Mouse (Mus musculus) embryonic facial prominence, embryonic 11.5 days (tissue): Measurements from ENCODE around the gene Psma6. TPM values are rescaled to one million over a fixed set of nuclear protein-coding genes. Genes with fewer than 3 reads are reported as not detected.

Experiments
- ATAC-seq: fragments of 200-750 bp; cut with Nextera tagmentation; replicated peaks from 2 replicates; pipeline ENCODE4 v1.8.0; 2017; ENCODE audit warnings: low read depth; ENCODE audit not compliant: insufficient number of reproducible peaks, low FRiP score, low TSS enrichment
- DNase-seq: peaks from one replicate; pipeline ENCODE4 v3.0.0-alpha.2; 2015; ENCODE audit warnings: low spot score
- H3K27ac ChIP-seq: fragments of 300-500 bp; sonication (generic); replicated peaks from 2 replicates; pipeline ENCODE4 v1.5.1; 2014; ENCODE audit warnings: mild to moderate bottlenecking, low read depth, low read length, control low read depth
- H3K27me3 ChIP-seq: fragments of 300-500 bp; sonication (generic); 2 replicates; pipeline ENCODE4 v1.6.1; 2014; ENCODE audit warnings: mild to moderate bottlenecking, low read length, moderate library complexity, mixed read lengths; ENCODE audit not compliant: control insufficient read depth, insufficient read depth
- H3K36me3 ChIP-seq: fragments of 300-500 bp; sonication (generic); replicated peaks from 2 replicates; pipeline ENCODE4 v1.6.1; 2014; ENCODE audit warnings: low read depth, mild to moderate bottlenecking, low read length, moderate library complexity, mixed read lengths; ENCODE audit not compliant: control insufficient read depth, insufficient read depth
- H3K4me1 ChIP-seq: fragments of 300-500 bp; sonication (generic); 2 replicates; pipeline ENCODE4 v1.6.1; 2014; ENCODE audit warnings: low read length, mixed read lengths; ENCODE audit not compliant: control insufficient read depth, insufficient read depth
- H3K4me2 ChIP-seq: fragments of 300-500 bp; sonication (generic); 2 replicates; pipeline ENCODE4 v1.6.1; 2014; ENCODE audit warnings: low read depth, mild to moderate bottlenecking, control low read depth, low read length, moderate library complexity
- H3K4me3 ChIP-seq: fragments of 300-500 bp; sonication (generic); 2 replicates; pipeline ENCODE4 v1.5.1; 2014; ENCODE audit warnings: low read depth, low read length, control low read depth
- H3K9ac ChIP-seq: fragments of 300-500 bp; sonication (generic); replicated peaks from 2 replicates; pipeline ENCODE4 v1.6.1; 2014; ENCODE audit warnings: mild to moderate bottlenecking, control low read depth, low read length
- H3K9me3 ChIP-seq: fragments of 300-500 bp; sonication (generic); replicated peaks from 2 replicates; pipeline ENCODE4 v1.6.1; 2016; ENCODE audit warnings: mild to moderate bottlenecking, low read length, inconsistent platforms, mixed read lengths; ENCODE audit not compliant: control insufficient read depth
- WGBS: fragments of 180-500 bp; shearing (Covaris S2); extraction: QIAGEN DNeasy Blood & Tissue Kit; methylation state at CpG from one replicate; pipeline ENCODE4 v1.1.7; 2014; 5-methylcytosine and 5-hydroxymethylcytosine counted together
- polyA plus RNA-seq: library from polyadenylated mRNA; unstranded; fragments of >200 nt; fragmentation: Nextera tagmentation; extraction: Ambion mirVana; gene quantifications from 2 replicates; pipeline ENCODE4 v1.2.1, GENCODE M21; 2014

The Psma6 gene
- polyA plus RNA-seq, 1 experiment from 2014 or later: 533 TPM

- no peak for ATAC-seq
- WGBS: 68% methylated on average over 4 of the region's 4 CpGs
- no peaks in the 10 kb centered on the region for H3K27me3 ChIP-seq
- H3K4me3 ChIP-seq: no peak overlapping the region
- no peaks in the 10 kb centered on the region for H3K9me3 ChIP-seq
- no peak for DNase-seq
- H3K27ac ChIP-seq: no peak overlapping the region
- H3K9ac ChIP-seq: no peak overlapping the region
- H3K4me2 ChIP-seq: no peak overlapping the region
- H3K4me1 ChIP-seq: no peaks in the 10 kb centered on the region; the same call in 1 of the 2 replicates
- H3K36me3 ChIP-seq: no peaks in the 10 kb centered on the region
Observed at GRCm38 (mm10) chr12:55453924-55454323, 69.9 kb downstream of the Psma6 start.

- H3K27me3 ChIP-seq: no peaks in the 10 kb centered on the region
- no peaks in the 10 kb centered on the region for H3K36me3 ChIP-seq
- H3K27ac ChIP-seq: no peak overlapping the region
- no peak overlapping the region for H3K9ac ChIP-seq
- no peaks in the 10 kb centered on the region for H3K9me3 ChIP-seq
- no peak for DNase-seq
- 79% methylated on average over 10 of the region's 10 CpGs for WGBS
- H3K4me3 ChIP-seq: no peak overlapping the region
- H3K4me2 ChIP-seq: no peak overlapping the region
- H3K4me1 ChIP-seq: no peaks in the 10 kb centered on the region; the same call in 1 of the 2 replicates
- ATAC-seq: no peak
Observed at GRCm38 (mm10) chr12:55455206-55455605, 71.2 kb downstream of the Psma6 start.

- H3K27me3 ChIP-seq: no peaks in the 10 kb centered on the region
- no peaks in the 10 kb centered on the region; the same call in 1 of the 2 replicates for H3K4me1 ChIP-seq
- DNase-seq (no peak), ATAC-seq (no peak)
- 47% methylated on average over 3 of the region's 3 CpGs for WGBS
- H3K9ac ChIP-seq: no peak overlapping the region
- no peak overlapping the region for H3K27ac ChIP-seq
- H3K4me3 ChIP-seq: no peak overlapping the region
- H3K36me3 ChIP-seq: no peaks in the 10 kb centered on the region
- no peaks in the 10 kb centered on the region for H3K9me3 ChIP-seq
- no peak overlapping the region for H3K4me2 ChIP-seq
Observed at GRCm38 (mm10) chr12:55456136-55456535, 72.1 kb downstream of the Psma6 start.

- no peak overlapping the region for H3K9ac ChIP-seq
- H3K9me3 ChIP-seq: no peaks in the 10 kb centered on the region
- no peak overlapping the region for H3K4me3 ChIP-seq
- H3K4me1 ChIP-seq: no peaks in the 10 kb centered on the region; the same call in 1 of the 2 replicates
- H3K27me3 ChIP-seq: no peaks in the 10 kb centered on the region
- H3K27ac ChIP-seq: no peak overlapping the region
- ATAC-seq: no peak
- no peak overlapping the region for H3K4me2 ChIP-seq
- H3K36me3 ChIP-seq: no peaks in the 10 kb centered on the region
- 91% methylated on average over 5 of the region's 5 CpGs for WGBS
- no peak for DNase-seq
Observed at GRCm38 (mm10) chr12:55456893-55457292, 72.9 kb downstream of the Psma6 start.

GRCm38 (mm10) chr12:55459739-55460138 is 75.7 kb downstream of the Psma6 start:
- no peaks in the 10 kb centered on the region for H3K4me1 ChIP-seq
- no peaks in the 10 kb centered on the region for H3K27me3 ChIP-seq
- no peak overlapping the region for H3K4me2 ChIP-seq
- DNase-seq (no peak), ATAC-seq (no peak)
- 93% methylated on average over 8 of the region's 8 CpGs for WGBS
- H3K4me3 ChIP-seq: no peak overlapping the region
- H3K27ac ChIP-seq: no peak overlapping the region
- no peak overlapping the region for H3K9ac ChIP-seq
- H3K9me3 ChIP-seq: no peaks in the 10 kb centered on the region
- H3K36me3 ChIP-seq: no peaks in the 10 kb centered on the region

- no peak overlapping the region for H3K27ac ChIP-seq
Observed at GRCm38 (mm10) chr12:55460900-55461299, 76.9 kb downstream of the Psma6 start.

GRCm38 (mm10) chr12:55461767-55462166 is 77.7 kb downstream of the Psma6 start:
- H3K4me2 ChIP-seq: no peak overlapping the region
- no peak overlapping the region for H3K27ac ChIP-seq
- H3K9ac ChIP-seq: no peak overlapping the region
- no peaks in the 10 kb centered on the region for H3K27me3 ChIP-seq
- no peaks in the 10 kb centered on the region; the same call in 1 of the 2 replicates for H3K4me1 ChIP-seq
- no peaks in the 10 kb centered on the region for H3K36me3 ChIP-seq
- WGBS: 72% methylated on average over 6 of the region's 6 CpGs
- DNase-seq (no peak), ATAC-seq (no peak)
- no peaks in the 10 kb centered on the region for H3K9me3 ChIP-seq
- H3K4me3 ChIP-seq: no peak overlapping the region

More at GRCm38 (mm10) chr12:55460900-55461299, 76.9 kb downstream of the Psma6 start:
- Histone ChIP-seq H3K9me3 (no peaks in the 10 kb centered on the region), H3K27me3 (no peaks in the 10 kb centered on the region), H3K9ac (no peak overlapping the region), H3K4me2 (no peak overlapping the region), H3K36me3 (no peaks in the 10 kb centered on the region), H3K4me1 (no peaks in the 10 kb centered on the region), H3K4me3 (no peak overlapping the region)
- 58% methylated on average over 4 of the region's 4 CpGs for WGBS
- ATAC-seq (no peak), DNase-seq (no peak)

- no peaks in the 10 kb centered on the region for H3K27me3 ChIP-seq
- H3K4me2 ChIP-seq: no peak overlapping the region
- ATAC-seq (no peak), DNase-seq (no peak)
- H3K9ac ChIP-seq: no peak overlapping the region
- 77% methylated on average over 6 of the region's 6 CpGs for WGBS
- no peak overlapping the region for H3K27ac ChIP-seq
- no peaks in the 10 kb centered on the region; the same call in 1 of the 2 replicates for H3K4me1 ChIP-seq
- H3K4me3 ChIP-seq: no peak overlapping the region
- no peaks in the 10 kb centered on the region for H3K9me3 ChIP-seq
- no peaks in the 10 kb centered on the region for H3K36me3 ChIP-seq
Observed at GRCm38 (mm10) chr12:55462456-55462855, 78.4 kb downstream of the Psma6 start.
